Mouse (Mus musculus): Measurements from ENCODE around the gene Hand1. TPM values are rescaled to one million over a fixed set of nuclear protein-coding genes. Genes with fewer than 3 reads are reported as not detected.

Gene Hand1
- polyA plus RNA-seq, 1 experiment = not detected

- TF ChIP-seq CTCF (IDR thresholded peaks at IDR 0.05; ENCODE audit: borderline replicate concordance, insufficient read depth, low read depth, low read length) (no peak), POLR2A (IDR thresholded peaks at IDR 0.05; ENCODE audit: borderline replicate concordance, insufficient read depth, low read length) (no peak)
- DNase-seq = no peak
- 7% methylated on average over 22 of the region's 22 CpGs for WGBS
- no peaks in the 10 kb centered on the region; the same call in 1 of the 2 replicates for H3K27me3 ChIP-seq (ENCODE audit: control insufficient read depth, insufficient read depth, low read length)
- H3K4me1 ChIP-seq (ENCODE audit: control insufficient read depth, insufficient read depth, low read length) = no peaks in the 10 kb centered on the region
- no peak overlapping the region for H3K27ac ChIP-seq (ENCODE audit: insufficient read depth, low read length)
- no peak overlapping the region for H3K4me3 ChIP-seq (replicated peaks; ENCODE audit: insufficient read depth, low read depth, low read length)
These were observed 5.5 kb upstream of the Hand1 start for GRCm38 (mm10) chr11:57837861-57838680.

DNA sequence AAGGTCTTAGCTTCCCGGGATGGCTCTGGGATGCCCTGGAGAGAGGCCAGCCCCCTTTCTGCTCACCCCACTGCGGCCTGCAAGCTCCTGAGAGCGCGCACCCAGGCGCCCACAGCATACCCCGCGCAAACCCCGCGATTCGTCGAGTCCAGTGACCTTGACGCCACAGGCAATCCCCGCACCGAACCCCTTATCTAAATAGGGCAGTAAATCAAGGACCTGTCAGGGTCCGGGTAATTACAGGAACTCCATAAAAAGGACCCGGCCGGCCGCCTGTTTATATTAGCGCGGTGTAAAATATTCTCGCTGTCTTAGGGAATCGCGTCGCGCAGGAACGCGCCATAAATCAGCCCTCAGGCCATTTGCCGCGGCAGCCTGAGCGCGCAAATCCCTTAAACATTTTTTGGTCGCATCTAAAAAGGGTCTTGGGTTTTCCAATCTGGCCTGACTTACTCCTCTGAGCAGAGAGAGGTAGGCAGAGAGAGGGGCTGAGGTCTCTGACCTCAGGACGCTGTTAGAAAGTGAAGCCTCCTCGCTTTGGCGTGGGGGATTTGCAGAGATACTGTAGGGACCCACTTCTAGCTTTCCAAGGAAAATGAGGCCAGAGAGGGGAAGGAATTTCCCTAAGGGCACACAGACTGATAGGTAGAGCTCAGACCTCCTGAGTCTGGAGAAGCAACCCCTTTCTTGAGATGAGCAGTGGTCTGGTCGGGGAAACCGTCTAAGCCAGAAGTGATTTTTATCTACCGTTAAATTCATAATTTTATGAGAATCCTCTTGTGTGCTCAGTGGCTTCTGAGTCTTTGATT is 4.5 kb upstream of the Hand1 start:
- WGBS = 2% methylated on average over 38 of the region's 38 CpGs
- no peak for DNase-seq
- Histone ChIP-seq H3K4me1 (ENCODE audit: control insufficient read depth, insufficient read depth, low read length) (no peaks in the 10 kb centered on the region), H3K27me3 (ENCODE audit: control insufficient read depth, insufficient read depth, low read length) (no peaks in the 10 kb centered on the region; the same call in 1 of the 2 replicates), H3K4me3 (replicated peaks; ENCODE audit: insufficient read depth, low read depth, low read length) (no peak overlapping the region), H3K27ac (ENCODE audit: insufficient read depth, low read length) (no peak overlapping the region)
- TF ChIP-seq POLR2A (IDR thresholded peaks at IDR 0.05; ENCODE audit: borderline replicate concordance, insufficient read depth, low read length) = no peak
- TF ChIP-seq CTCF (IDR thresholded peaks at IDR 0.05; ENCODE audit: borderline replicate concordance, insufficient read depth, low read depth, low read length) = no peak

DNA sequence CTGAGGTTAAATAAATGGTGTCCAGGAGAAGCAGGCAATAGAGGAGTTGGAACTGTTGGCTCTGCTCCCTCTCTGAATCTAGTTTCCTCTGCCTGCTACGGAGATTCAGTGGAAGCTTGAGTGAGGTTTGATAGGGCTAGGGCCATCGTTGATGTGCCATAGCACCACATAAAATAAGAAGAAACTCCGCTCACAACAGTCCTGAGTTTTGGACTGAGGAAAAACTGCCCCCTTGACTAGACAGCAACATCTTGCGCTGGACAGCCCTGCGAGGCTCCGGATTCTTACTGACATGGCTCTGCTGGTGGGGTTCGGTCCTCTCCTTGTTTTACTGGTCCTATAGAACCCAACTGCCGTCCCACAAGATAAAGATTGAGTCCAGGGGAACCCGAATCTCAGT is 3.8 kb upstream of the Hand1 start:
- Histone ChIP-seq H3K4me1 (ENCODE audit: control insufficient read depth, insufficient read depth, low read length) (no peaks in the 10 kb centered on the region), H3K27ac (ENCODE audit: insufficient read depth, low read length) (no peak overlapping the region), H3K4me3 (replicated peaks; ENCODE audit: insufficient read depth, low read depth, low read length) (no peak overlapping the region), H3K27me3 (ENCODE audit: control insufficient read depth, insufficient read depth, low read length) (no peaks in the 10 kb centered on the region; the same call in 1 of the 2 replicates)
- WGBS = 6% methylated on average over 9 of the region's 9 CpGs
- DNase-seq = no peak
- TF ChIP-seq POLR2A (IDR thresholded peaks at IDR 0.05; ENCODE audit: borderline replicate concordance, insufficient read depth, low read length) (no peak), CTCF (IDR thresholded peaks at IDR 0.05; ENCODE audit: borderline replicate concordance, insufficient read depth, low read depth, low read length) (no peak)

DNA sequence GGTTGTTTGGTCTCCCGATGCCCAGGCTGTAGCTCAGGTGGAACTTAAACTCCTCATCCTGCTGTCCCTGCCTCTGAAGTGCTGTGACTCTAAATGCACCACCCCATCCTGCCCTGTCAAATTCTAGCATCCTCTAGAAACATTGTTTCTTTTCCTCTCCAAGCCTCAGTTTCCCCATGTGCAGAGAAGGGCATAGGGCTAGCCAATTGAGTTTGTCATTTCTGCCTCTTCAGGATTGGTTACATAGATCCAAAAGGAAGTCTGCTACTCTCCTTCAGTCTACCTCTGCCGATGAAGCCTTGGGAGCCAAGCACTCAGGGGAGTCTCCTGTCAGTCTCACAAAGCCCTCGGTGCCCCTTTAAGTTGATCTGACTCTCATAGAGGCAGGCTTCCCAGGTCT is 3.3 kb upstream of the Hand1 start:
- Histone ChIP-seq H3K4me1 (ENCODE audit: control insufficient read depth, insufficient read depth, low read length) (no peaks in the 10 kb centered on the region), H3K27me3 (ENCODE audit: control insufficient read depth, insufficient read depth, low read length) (no peaks in the 10 kb centered on the region; the same call in 1 of the 2 replicates), H3K4me3 (replicated peaks; ENCODE audit: insufficient read depth, low read depth, low read length) (no peak overlapping the region), H3K27ac (ENCODE audit: insufficient read depth, low read length) (no peak overlapping the region)
- no peak for DNase-seq
- TF ChIP-seq CTCF (IDR thresholded peaks at IDR 0.05; ENCODE audit: borderline replicate concordance, insufficient read depth, low read depth, low read length) (no peak), POLR2A (IDR thresholded peaks at IDR 0.05; ENCODE audit: borderline replicate concordance, insufficient read depth, low read length) (no peak)
- 13% methylated on average over 3 of the region's 3 CpGs for WGBS

DNA sequence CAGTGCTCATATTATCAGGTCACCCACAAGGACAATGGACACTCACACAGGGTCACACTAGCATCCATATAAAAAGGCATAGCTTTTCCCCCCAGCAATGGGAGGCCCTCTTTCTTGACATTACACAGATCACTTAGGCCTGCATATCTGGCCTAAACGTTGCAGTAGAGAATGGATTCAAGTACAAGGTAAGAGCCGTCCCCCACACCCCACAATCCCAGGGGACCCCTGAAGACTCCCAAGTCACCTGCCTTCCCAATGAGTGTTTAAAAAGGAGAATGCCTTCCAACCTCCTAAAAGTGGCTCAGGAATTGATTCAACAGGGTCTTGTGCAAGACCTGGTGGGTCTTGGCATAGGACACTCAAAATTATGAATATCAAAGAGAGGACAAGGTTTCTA is 2.7 kb upstream of the Hand1 start:
- no peak for DNase-seq
- Histone ChIP-seq H3K27ac (ENCODE audit: insufficient read depth, low read length) (no peak overlapping the region), H3K27me3 (ENCODE audit: control insufficient read depth, insufficient read depth, low read length) (peaks cover under 1% of the 10 kb centered on the region; the same call in 1 of the 2 replicates), H3K4me3 (replicated peaks; ENCODE audit: insufficient read depth, low read depth, low read length) (no peak overlapping the region), H3K4me1 (ENCODE audit: control insufficient read depth, insufficient read depth, low read length) (no peaks in the 10 kb centered on the region)
- TF ChIP-seq CTCF (IDR thresholded peaks at IDR 0.05; ENCODE audit: borderline replicate concordance, insufficient read depth, low read depth, low read length) = no peak
- no peak for TF ChIP-seq POLR2A (IDR thresholded peaks at IDR 0.05; ENCODE audit: borderline replicate concordance, insufficient read depth, low read length)
- 19% methylated on average over 2 of the region's 2 CpGs for WGBS

GRCm38 (mm10) chr11:57834031-57834430 is 1.4 kb upstream of the Hand1 start:
- Histone ChIP-seq H3K4me3 (replicated peaks; ENCODE audit: insufficient read depth, low read depth, low read length) (no peak overlapping the region), H3K4me1 (ENCODE audit: control insufficient read depth, insufficient read depth, low read length) (no peaks in the 10 kb centered on the region), H3K27me3 (ENCODE audit: control insufficient read depth, insufficient read depth, low read length) (peaks cover 5% of the 10 kb centered on the region; the same call in 1 of the 2 replicates), H3K27ac (ENCODE audit: insufficient read depth, low read length) (no peak overlapping the region)
- no peak for DNase-seq
- 12% methylated on average over 6 of the region's 6 CpGs for WGBS
- no peak for TF ChIP-seq POLR2A (IDR thresholded peaks at IDR 0.05; ENCODE audit: borderline replicate concordance, insufficient read depth, low read length)
- TF ChIP-seq CTCF (IDR thresholded peaks at IDR 0.05; ENCODE audit: borderline replicate concordance, insufficient read depth, low read depth, low read length) = no peak

DNA sequence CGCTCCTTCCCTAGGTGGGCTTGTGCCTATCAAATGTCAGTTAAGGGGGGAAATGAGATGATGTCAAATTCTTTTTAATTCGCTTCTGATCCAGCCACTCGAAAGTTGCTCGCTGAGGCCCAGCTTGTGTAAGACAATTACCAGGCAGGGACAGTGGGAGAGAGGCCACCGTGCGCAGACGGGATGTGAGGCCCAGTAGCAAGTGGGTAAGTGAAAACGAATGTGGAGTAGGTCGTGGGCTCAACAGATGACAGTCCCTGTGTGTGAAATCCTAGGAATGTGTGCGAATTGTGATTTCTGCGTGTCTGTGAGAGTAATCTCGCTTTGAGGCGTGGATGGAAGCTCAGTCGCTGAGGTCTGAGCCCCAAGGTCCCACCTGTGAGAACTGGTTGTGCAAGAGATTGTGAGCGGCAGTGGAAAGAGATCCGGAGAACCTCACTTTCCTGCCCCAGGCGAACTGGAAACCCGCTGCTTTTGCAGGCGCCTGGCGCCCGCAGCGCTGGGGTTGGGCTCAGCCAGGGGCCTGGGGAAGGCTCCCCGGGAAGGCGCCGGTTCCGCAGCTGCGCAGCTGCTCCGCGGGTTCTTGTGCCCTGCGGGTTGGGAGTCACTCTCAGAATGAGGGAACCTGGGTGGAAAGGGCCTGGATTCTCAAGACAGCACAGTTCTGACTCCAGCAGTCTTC is 819 bp upstream of the Hand1 start:
- WGBS = 5% methylated on average over 30 of the region's 30 CpGs
- no peak for DNase-seq

More for the DNA sequence above, 819 bp upstream of the Hand1 start:
- Histone ChIP-seq H3K4me1 (ENCODE audit: control insufficient read depth, insufficient read depth, low read length) (no peaks in the 10 kb centered on the region), H3K27me3 (ENCODE audit: control insufficient read depth, insufficient read depth, low read length) (peaks cover 6% of the 10 kb centered on the region; the same call in 1 of the 2 replicates), H3K27ac (ENCODE audit: insufficient read depth, low read length) (no peak overlapping the region), H3K4me3 (replicated peaks; ENCODE audit: insufficient read depth, low read depth, low read length) (no peak overlapping the region)
- TF ChIP-seq CTCF (IDR thresholded peaks at IDR 0.05; ENCODE audit: borderline replicate concordance, insufficient read depth, low read depth, low read length) = no peak
- no peak for TF ChIP-seq POLR2A (IDR thresholded peaks at IDR 0.05; ENCODE audit: borderline replicate concordance, insufficient read depth, low read length)

All from cerebellum, adult 2 months (tissue).